Mouse (Mus musculus) cerebellum, adult 2 months (tissue): Measurements from ENCODE around the gene Ccdc89. TPM values are rescaled to one million over a fixed set of nuclear protein-coding genes. Genes with fewer than 3 reads are reported as not detected.

Experiments used
- DNase-seq, 2 experiments: peaks; one replicate each; pipeline ENCODE4 v3.0.0; 2021
- H3K27ac ChIP-seq: fragments of 200-500 bp; 2 replicates; pipeline ENCODE4 v1.5.1; 2012; ENCODE audit warnings: low read length, control low read depth, inconsistent platforms; ENCODE audit not compliant: insufficient read depth
- H3K27me3 ChIP-seq: fragments of 200-500 bp; 2 replicates; pipeline ENCODE4 v1.6.1; 2012; ENCODE audit warnings: inconsistent platforms, mild to moderate bottlenecking, low read length, moderate library complexity; ENCODE audit not compliant: control insufficient read depth, insufficient read depth
- H3K4me1 ChIP-seq: fragments of 200-500 bp; 2 replicates; pipeline ENCODE4 v1.6.1; 2011; ENCODE audit warnings: low read length; ENCODE audit not compliant: control insufficient read depth, insufficient read depth
- H3K4me3 ChIP-seq: fragments of 200-500 bp; replicated peaks from 2 replicates; pipeline ENCODE3; 2011; ENCODE audit warnings: mild to moderate bottlenecking, low read depth, low read length, control low read depth; ENCODE audit not compliant: insufficient read depth
- CTCF ChIP-seq: fragments of 200-500 bp; IDR thresholded peaks from 2 replicates; pipeline ENCODE4 v1.5.1; 2011; ENCODE audit warnings: low read depth, mild to moderate bottlenecking, control low read depth, low read length, moderate library complexity, borderline replicate concordance; ENCODE audit not compliant: insufficient read depth
- POLR2A ChIP-seq: fragments of 200-500 bp; IDR thresholded peaks from 2 replicates; pipeline ENCODE4 v1.6.1; 2011; ENCODE audit warnings: low read length, control low read depth, borderline replicate concordance; ENCODE audit not compliant: insufficient read depth
- WGBS: fragments of 180-500 bp; shearing (Covaris S2); methylation state at CpG from one replicate; pipeline ENCODE4 v1.1.7; 2018; 5-methylcytosine and 5-hydroxymethylcytosine counted together
- polyA plus RNA-seq: library from polyadenylated mRNA; depleted of rRNA; stranded (reverse); fragments of >200 nt; gene quantifications from 2 replicates; pipeline ENCODE4 v1.2.3, GENCODE M21; 2012

Ccdc89 gene
- polyA plus RNA-seq, 1 experiment: 1.3 TPM

DNA sequence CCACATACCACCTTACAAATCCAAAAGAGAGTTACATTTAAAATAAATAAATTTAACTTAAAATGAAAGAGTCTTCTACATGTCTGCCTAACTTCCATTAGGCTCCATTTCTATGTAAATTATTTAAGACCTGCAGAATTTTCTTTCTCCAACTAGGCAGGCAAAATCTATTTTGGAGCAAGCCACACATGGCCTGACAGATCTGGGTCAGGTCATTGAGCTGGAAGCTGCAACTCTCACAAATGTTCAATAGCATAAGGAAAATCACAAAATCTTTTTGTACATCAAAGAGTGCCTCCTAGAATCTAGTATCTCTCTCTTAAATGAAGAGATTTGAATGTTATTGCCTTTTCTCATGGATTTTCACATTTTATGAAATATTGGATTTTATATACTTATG is 5.8 kb downstream of the Ccdc89 start:
- Histone ChIP-seq H3K27me3 (no peaks in the 10 kb centered on the region), H3K4me1 (peaks cover 2% of the 10 kb centered on the region; the same call in 1 of the 2 replicates), H3K4me3 (no peak overlapping the region), H3K27ac (no peak overlapping the region)
- peak in 1 of 2 experiments; percentile 51 for DNase-seq
- no peak for TF ChIP-seq POLR2A
- no peak for TF ChIP-seq CTCF

DNA sequence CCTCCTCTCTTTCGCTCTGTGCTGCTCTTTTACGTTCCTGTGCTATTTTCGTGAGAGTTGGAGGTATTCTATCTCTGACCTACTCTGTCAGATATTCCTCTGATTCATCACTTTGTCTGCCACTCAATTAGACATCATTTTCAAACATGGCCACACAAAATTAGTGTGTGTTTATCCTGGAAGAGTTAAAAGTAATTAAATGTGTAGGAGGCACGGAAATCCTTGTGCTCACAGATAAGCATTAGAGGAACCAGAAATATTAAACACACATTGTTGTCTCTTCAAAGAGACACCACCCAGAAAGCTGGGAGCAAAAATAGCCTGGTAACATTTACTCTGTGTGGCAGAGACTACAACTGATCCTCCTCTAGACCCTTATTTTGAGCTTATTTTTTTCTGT is 13.7 kb downstream of the Ccdc89 start:
- TF ChIP-seq CTCF (no peak), POLR2A (no peak)
- WGBS: 86% methylated on average over 4 of the region's 4 CpGs
- no peaks in the 10 kb centered on the region for H3K27me3 ChIP-seq
- DNase-seq: no peak
- no peak overlapping the region for H3K4me3 ChIP-seq
- H3K4me1 ChIP-seq: no peaks in the 10 kb centered on the region
- H3K27ac ChIP-seq: no peak overlapping the region

DNA sequence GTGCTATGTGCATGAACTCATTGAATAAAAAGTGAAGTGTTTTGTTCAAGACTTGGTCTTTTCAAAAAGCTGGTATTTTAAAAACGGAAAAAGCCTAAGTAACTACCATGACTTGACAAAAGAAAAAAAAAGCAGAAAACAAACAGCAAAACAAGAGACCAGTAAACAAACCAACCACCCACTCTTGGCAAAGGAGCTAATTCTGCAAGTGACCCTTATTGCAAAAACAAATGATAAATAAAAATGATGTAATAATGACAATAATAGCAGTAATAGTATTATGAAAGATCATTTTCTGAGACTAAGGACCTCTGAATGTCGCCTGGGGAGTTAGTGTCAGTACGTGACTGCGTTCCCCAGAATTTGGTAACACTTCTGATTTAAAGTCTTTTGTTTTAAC is 15.7 kb downstream of the Ccdc89 start:
- peak overlapping the region; percentile 27; the same call in 1 of the 2 replicates for H3K27ac ChIP-seq
- TF ChIP-seq POLR2A (no peak), CTCF (no peak)
- 6% methylated on average over 4 of the region's 4 CpGs for WGBS

DNA sequence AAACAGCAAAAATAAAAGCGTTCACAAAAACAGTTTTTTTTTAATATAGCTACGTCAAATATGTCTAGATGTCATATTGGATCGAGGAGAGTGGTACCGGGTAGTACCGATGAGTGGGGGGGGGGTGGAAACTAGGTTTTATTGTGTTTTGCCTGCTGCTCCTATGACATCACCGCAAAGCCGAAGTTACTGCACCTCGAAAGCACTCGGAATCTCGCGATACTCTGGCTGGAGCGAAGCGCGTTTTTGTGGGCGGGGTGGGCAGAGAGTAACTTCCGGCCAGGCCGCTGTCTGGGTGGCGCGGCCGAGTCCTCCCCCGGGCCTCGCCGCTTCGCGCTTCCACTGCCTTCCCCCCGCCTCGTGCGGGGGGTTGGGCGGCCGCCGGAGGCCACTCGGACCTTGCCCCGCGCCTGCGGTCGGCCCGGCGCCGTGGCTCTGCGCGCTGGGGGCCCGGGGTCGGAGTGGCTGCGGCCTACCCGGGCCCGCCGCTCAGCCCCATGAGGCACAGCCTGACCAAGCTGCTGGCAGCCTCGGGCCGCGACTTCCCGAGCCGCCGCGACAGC is 16.2 kb downstream of the Ccdc89 start, which contains the start of gene Crebzf:
Gene Crebzf (plus strand): TSS at position 212 of the 563 bp plus-strand sequence.
- H3K4me3 ChIP-seq: peak within 1 kb of the TSS; percentile 60
- H3K4me1 ChIP-seq: no peaks in the 10 kb centered on the region
- peak within 1 kb of the TSS; percentile 82 for H3K27ac ChIP-seq
- 0% methylated on average over 54 of the region's 54 CpGs for WGBS
- DNase-seq: peak; percentile 95 to 97
- peak; percentile 74; the same call in 1 of the 2 replicates for TF ChIP-seq POLR2A
- no peak for TF ChIP-seq CTCF
- H3K27me3 ChIP-seq: no peaks in the 10 kb centered on the region

More for the DNA sequence above, 15.7 kb downstream of the Ccdc89 start:
- Histone ChIP-seq H3K27me3 (no peaks in the 10 kb centered on the region), H3K4me3 (peak overlapping the region; percentile 60), H3K4me1 (no peaks in the 10 kb centered on the region)
- DNase-seq: no peak

DNA sequence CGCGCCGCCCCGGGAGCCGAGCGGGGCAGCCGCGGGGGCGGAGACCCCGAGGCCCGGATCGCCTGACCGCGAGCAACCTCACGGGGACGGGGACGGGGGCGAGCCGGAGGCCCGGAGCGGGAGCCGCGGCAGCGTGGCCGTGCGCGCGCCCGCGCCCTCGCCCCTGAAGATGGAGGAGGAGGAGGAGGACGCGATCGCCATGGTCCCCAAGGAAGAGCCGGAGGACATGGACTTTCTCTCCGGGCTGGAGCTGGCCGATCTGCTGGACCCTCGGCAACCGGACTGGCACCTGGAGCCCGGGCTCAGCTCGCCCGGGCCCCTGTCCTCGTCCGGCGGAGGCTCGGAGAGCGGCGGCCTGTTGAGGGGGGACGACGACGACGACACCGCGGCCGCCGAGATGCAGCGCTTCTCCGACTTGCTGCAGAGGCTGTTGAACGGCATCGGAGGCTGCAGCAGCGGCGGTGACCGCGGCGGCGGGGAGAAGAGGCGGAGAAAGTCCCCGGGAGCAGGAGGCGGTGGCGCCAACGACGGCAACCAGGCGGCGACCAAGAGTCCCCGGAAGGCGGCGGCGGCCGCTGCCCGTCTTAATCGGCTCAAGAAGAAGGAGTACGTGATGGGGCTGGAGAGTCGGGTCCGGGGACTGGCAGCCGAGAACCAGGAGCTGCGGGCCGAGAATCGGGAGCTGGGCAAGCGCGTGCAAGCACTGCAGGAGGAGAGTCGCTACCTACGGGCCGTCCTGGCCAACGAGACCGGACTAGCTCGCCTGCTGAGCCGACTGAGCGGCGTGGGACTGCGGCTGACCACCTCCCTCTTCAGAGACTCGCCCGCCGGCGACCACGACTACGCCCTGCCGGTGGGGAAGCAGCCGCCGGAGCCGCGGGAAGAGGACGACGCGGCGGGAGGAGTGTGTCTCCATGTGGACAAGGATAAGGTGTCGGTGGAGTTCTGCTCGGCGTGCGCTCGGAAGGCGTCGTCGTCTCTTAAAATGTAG is 17.0 kb downstream of the Ccdc89 start:
- Histone ChIP-seq H3K27me3 (no peaks in the 10 kb centered on the region), H3K4me3 (peak overlapping the region; percentile 60), H3K4me1 (no peaks in the 10 kb centered on the region), H3K27ac (peak overlapping the region; percentile 82)
- under 1% methylated on average over 123 of the region's 123 CpGs for WGBS
- peak; percentile 80 to 82 for DNase-seq
- TF ChIP-seq POLR2A (no peak), CTCF (no peak)

DNA sequence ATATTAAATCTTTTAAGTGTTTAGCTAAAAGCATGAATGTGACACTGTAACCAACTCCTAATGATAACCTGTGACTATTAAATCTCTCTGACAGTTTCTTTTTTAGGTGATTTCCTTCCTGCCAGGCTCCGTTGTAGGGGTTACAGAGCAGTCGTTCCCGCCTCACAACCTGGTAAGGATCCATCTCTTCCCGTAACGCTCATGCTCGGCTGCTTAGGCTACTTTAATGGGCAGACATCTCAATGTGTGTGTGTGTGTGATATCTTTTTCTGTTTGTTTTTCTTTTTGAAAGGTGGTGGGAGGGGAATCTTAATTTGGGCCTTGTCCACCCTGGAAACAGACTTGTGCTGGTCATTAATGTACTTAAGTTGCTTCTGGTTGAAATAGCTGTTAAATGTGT is 17.8 kb downstream of the Ccdc89 start:
- Histone ChIP-seq H3K4me1 (no peaks in the 10 kb centered on the region), H3K27ac (no peak overlapping the region), H3K4me3 (peak overlapping the region; percentile 60), H3K27me3 (no peaks in the 10 kb centered on the region)
- no peak for DNase-seq
- WGBS: under 1% methylated on average over 6 of the region's 6 CpGs
- TF ChIP-seq POLR2A (no peak), CTCF (no peak)

DNA sequence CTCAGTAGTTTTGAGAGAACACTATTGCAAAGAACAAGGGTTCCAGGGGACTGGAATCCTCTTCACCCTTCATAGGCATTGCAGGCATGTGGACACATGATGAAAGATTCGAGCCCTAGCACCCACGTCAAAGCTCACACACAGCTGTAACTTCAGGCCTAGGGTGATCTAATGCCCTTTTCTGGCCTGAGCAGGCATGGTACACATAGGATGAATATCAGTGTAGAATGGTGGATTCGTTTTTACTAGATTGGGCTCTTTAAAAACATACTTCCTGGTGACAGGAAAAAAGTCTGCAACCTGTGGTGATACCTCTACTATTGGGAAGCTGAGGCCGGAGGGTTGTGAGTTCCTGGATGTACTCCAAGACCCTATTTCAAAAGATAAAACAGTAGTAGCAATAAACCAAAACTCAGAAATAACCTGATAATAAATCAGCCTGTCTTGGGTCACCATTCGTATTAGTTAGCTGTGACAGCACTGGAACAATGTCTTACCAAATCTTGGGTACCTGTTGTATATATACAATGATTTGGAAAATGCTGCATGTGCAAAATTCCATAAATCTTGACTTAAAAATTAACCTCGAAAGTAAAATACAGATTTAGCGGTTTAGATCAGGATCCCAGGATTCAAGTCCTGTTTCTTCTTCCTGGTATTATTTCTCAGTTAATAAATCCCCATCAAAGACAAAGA is 29.9 kb downstream of the Ccdc89 start:
- Histone ChIP-seq H3K4me1 (no peaks in the 10 kb centered on the region), H3K27ac (no peak overlapping the region), H3K4me3 (peak overlapping the region; percentile 75), H3K27me3 (no peaks in the 10 kb centered on the region)
- DNase-seq: peak in 1 of 2 experiments; percentile 16
- WGBS: 8% methylated on average over 7 of the region's 7 CpGs
- TF ChIP-seq POLR2A (no peak), CTCF (no peak)

DNA sequence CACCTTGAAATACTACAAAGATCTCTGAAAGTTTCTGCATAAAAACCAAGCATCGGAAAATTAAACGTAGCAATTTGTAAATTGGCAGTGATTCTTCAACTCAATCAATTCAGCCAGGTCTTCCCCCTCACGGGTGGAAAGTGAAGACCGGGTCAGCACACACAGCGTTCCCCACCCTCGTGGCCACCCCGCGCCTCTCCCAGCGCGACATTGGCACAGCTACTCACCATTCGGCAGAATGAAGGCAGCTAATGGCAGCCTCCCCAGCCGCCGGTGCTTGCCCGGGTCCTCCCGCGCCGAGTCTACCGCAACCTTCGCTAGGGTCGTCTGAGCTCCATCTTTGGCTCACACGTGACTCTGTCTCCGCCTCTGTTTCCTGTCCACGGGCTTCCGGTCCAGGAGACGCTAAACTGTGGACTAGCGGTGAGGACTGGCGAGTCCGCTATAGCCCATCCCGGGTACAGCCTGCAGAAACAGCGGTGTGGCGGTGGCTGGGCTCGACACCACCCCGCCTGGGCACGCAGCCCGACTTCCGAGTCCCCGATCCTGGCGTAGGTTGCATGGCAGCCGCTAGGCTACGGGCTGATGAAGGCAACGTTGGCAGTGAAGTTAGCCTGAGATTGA is 30.6 kb downstream of the Ccdc89 start, which contains the start of gene Tmem126a:
Gene Tmem126a (minus strand): TSS at position 385 of the 624 bp plus-strand sequence.
- WGBS: under 1% methylated on average over 41 of the region's 41 CpGs
- peak; percentile 88 to 89 for DNase-seq
- Histone ChIP-seq H3K4me1 (no peaks in the 10 kb centered on the region), H3K27ac (peak within 1 kb of the TSS; percentile 80), H3K4me3 (peak within 1 kb of the TSS; percentile 75), H3K27me3 (no peaks in the 10 kb centered on the region)
- TF ChIP-seq POLR2A (peak; percentile 92), CTCF (0 out of 2 replicates have a peak, but pooled peaks have one; percentile 12)
